Mouse (Mus musculus): ENCODE data around the gene Fuk. TPM values are rescaled to one million over a fixed set of nuclear protein-coding genes. Genes with fewer than 3 reads are reported as not detected.

Gene Fuk
- not detected in 2 replicates for polyA plus RNA-seq (2012; ENCODE audit: insufficient read depth, insufficient read length, low replicate concordance, missing spikeins)

DNA sequence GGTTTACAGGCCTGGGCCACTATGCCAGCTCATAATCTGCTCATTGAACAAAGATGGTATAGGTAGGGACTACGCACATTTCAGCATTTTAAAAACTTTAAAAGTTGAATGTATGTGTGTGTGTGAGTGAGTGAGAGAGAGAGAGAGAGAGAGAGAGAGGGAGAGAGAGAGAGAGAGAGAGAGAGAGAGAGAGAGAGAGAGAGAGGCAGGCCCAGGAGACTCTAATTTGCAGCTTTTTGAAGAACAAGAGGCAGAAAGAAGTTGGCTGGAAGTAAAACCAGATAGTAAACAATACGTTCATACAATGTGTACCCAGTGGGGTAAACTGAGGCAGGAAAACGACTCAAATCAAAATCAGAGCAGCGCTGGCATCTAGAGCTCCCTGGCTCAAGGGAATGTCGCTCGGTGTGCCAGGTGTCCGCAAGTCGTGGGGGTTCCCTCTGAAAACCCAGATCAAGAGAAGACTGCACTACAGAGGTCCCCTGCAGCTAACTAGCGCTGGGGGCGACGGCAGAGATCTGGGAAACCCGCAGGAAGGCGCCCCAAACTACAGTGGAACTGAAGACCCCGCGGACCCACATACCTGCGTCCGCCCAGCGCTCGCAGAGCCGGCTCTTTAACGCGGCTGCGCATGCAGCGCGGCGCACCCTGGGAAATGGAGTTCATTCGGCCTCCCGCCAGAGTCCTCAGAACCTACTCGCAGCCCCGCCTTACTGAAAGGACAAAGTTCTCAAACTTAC lies at the start of gene Fuk:
Gene Fuk (minus strand): TSS at position 650 of the 740 bp plus-strand sequence.
- Histone ChIP-seq H3K27ac (ENCODE audit: insufficient read depth, low read depth, low read length) (no peak within 1 kb of the TSS), H3K4me3 (ENCODE audit: insufficient read depth, low read depth, low read length) (peak within 1 kb of the TSS; percentile 99), H3K4me1 (ENCODE audit: control insufficient read depth, insufficient read depth, low read length) (peaks cover 2% of the 10 kb centered on the region; the same call in 1 of the 2 replicates)
- TF ChIP-seq CTCF (IDR thresholded peaks at IDR 0.05; ENCODE audit: insufficient read depth, low read depth, low read length) (no peak), POLR2A (IDR thresholded peaks at IDR 0.05; ENCODE audit: insufficient read depth, low read depth, low read length) (peak; percentile 88)
- 3% methylated on average over 30 of the region's 30 CpGs for WGBS

DNA sequence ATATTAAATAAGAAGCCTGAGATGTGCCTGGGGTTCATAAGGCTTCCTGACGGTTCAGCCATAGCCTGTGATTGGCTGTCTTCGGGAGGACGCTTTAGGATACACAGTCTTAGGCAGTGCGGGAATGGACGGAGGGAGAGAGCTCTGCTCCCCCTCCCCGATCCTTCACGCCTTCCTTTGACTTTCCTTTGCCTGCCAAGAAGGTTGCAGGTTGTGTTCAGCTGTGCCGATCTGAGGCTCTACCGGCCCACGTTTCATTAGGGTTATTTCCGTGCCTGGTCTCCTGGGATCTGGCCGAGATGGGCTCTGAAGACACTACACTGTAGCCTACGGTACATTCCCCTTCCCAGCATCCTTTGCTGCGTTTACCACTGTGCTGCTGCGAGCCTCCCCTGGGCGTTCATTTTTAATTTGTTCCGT lies 47.8 kb upstream of the Fuk start:
- TF ChIP-seq POLR2A (IDR thresholded peaks at IDR 0.05; ENCODE audit: insufficient read depth, low read depth, low read length), result no peak
- TF ChIP-seq CTCF (IDR thresholded peaks at IDR 0.05; ENCODE audit: insufficient read depth, low read depth, low read length), result no peak
- Histone ChIP-seq H3K27ac (ENCODE audit: insufficient read depth, low read depth, low read length) (no peak overlapping the region), H3K4me1 (ENCODE audit: control insufficient read depth, insufficient read depth, low read length) (peaks cover 7% of the 10 kb centered on the region), H3K4me3 (ENCODE audit: insufficient read depth, low read depth, low read length) (no peak overlapping the region)
- 71% methylated on average over 17 of the region's 17 CpGs for WGBS

DNA sequence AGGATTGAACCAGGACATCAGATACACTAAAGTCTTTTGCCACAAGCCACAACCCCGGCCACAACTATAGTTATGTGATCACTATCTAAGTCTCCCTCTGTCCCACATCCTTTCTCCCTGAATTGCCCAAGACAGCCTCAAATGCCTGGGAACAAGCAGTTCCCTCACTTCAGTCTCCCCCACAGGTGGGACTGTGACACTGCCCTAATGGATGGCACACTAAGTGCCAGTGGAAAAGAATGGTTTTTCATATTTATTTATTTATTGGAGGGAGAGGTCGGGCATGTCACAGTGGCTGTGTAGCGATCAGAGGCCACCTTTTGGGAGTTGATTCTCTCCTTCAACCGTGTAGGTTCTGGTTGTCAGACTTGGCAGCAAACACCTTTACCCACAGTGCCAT lies 43.4 kb upstream of the Fuk start:
- WGBS, result 79% methylated on average over 4 of the region's 4 CpGs
- Histone ChIP-seq H3K27ac (ENCODE audit: insufficient read depth, low read depth, low read length) (no peak overlapping the region), H3K4me1 (ENCODE audit: control insufficient read depth, insufficient read depth, low read length) (peaks cover 23% of the 10 kb centered on the region), H3K4me3 (ENCODE audit: insufficient read depth, low read depth, low read length) (no peak overlapping the region)
- TF ChIP-seq POLR2A (IDR thresholded peaks at IDR 0.05; ENCODE audit: insufficient read depth, low read depth, low read length) (no peak), CTCF (IDR thresholded peaks at IDR 0.05; ENCODE audit: insufficient read depth, low read depth, low read length) (no peak)

DNA sequence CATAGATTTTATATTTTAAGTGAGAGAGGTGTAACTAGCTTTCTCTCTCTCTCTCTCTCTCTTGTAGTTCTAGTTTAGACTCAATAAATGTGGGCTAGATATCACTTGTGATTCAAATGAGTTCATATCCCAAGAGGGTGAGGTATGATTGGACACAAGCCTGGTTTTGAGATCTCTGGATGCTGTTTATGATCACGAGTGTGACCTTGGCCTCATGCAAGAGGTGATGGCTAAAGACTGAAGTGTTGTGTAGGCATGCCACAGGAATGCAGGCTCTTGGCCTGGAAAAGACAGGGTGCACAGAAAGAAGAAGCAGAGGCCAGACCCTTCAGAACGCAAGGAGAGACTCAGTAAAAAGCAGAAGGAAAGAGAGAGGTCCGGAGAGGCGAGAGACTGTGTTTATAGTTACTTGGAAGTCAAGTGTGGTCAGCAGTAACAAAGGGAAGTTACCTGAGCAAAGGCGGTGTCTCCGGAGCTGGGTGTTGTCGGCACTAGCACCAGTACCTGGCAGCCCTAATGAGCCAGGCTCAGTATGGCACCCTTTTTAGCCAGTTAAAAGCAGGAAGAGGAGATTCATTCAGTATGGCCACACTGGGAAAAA lies 42.1 kb upstream of the Fuk start:
- no peak for TF ChIP-seq CTCF (IDR thresholded peaks at IDR 0.05; ENCODE audit: insufficient read depth, low read depth, low read length)
- no peak for TF ChIP-seq POLR2A (IDR thresholded peaks at IDR 0.05; ENCODE audit: insufficient read depth, low read depth, low read length)
- no peak overlapping the region for H3K27ac ChIP-seq (ENCODE audit: insufficient read depth, low read depth, low read length)
- WGBS, result 87% methylated on average over 7 of the region's 7 CpGs
- H3K4me1 ChIP-seq (ENCODE audit: control insufficient read depth, insufficient read depth, low read length), result peaks cover 18% of the 10 kb centered on the region
- H3K4me3 ChIP-seq (ENCODE audit: insufficient read depth, low read depth, low read length), result no peak overlapping the region

DNA sequence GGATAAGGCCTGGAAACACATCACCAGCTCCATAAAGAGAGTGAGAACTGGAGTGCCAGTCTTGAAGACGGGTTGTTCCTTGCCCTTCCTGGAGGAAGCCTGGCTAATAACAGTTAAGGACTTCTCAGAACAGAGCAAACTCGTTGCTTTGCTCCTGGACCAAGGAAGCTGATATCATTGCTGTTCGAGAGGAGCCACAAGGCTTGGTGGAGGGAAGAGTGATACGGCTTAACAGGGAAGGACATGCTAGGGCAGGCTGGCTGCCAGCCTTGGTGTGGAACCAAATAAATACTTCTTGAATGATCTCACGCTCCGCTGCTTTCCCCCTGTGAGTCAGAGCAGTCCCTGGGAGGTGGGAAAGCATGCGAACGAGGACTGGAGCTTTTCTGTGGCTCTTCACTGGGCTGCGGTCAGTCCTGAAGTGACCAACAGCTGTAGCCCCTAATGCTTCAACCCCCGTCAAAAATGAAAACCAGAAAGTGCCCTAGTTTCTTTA lies 39.2 kb upstream of the Fuk start:
- TF ChIP-seq CTCF (IDR thresholded peaks at IDR 0.05; ENCODE audit: insufficient read depth, low read depth, low read length), result no peak
- no peak for TF ChIP-seq POLR2A (IDR thresholded peaks at IDR 0.05; ENCODE audit: insufficient read depth, low read depth, low read length)
- WGBS, result 18% methylated on average over 10 of the region's 10 CpGs
- H3K27ac ChIP-seq (ENCODE audit: insufficient read depth, low read depth, low read length), result peak overlapping the region; percentile 35; the same call in 1 of the 2 replicates
- peaks cover 34% of the 10 kb centered on the region for H3K4me1 ChIP-seq (ENCODE audit: control insufficient read depth, insufficient read depth, low read length)
- H3K4me3 ChIP-seq (ENCODE audit: insufficient read depth, low read depth, low read length), result no peak overlapping the region

DNA sequence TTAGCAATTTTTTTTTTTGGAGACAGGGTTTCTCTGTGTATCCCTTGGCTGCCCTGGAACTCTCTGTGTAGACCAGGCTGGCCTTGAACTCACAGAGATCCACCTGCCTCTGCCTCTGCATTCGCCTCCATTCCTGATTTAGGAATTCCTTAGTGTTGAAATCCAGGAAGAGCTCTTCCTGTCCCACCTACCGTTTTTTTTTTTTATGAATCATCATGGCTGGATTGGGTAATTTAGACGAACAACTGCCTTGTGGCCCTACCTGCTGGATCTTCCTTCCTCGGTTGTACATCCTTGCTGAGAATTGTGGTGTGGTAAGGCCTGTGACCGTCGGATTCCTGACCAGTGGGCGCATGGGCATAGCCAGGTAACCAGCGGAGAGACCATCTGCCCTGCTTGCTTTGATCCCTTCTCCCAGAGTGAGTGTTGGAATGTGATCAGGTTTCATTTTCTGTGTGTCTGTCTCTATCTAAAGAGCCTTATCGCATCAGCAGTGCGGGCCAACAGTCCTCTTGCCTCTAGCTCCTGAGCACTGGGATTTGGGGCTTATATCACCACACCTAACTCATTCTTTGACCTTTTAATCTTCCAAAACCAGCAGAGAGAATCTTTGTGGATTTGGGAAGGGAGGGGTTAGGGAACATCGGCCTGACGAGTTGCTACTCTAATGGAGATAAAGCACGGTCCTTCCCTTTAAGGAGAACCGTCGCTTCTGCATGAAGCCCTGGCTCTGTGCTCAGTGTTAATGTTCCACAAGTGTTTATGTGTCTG lies 38.6 kb upstream of the Fuk start:
- Histone ChIP-seq H3K4me3 (ENCODE audit: insufficient read depth, low read depth, low read length) (no peak overlapping the region), H3K4me1 (ENCODE audit: control insufficient read depth, insufficient read depth, low read length) (peaks cover 35% of the 10 kb centered on the region), H3K27ac (ENCODE audit: insufficient read depth, low read depth, low read length) (peak overlapping the region; percentile 35; the same call in 1 of the 2 replicates)
- TF ChIP-seq POLR2A (IDR thresholded peaks at IDR 0.05; ENCODE audit: insufficient read depth, low read depth, low read length), result no peak
- no peak for TF ChIP-seq CTCF (IDR thresholded peaks at IDR 0.05; ENCODE audit: insufficient read depth, low read depth, low read length)
- WGBS, result 78% methylated on average over 15 of the region's 15 CpGs

DNA sequence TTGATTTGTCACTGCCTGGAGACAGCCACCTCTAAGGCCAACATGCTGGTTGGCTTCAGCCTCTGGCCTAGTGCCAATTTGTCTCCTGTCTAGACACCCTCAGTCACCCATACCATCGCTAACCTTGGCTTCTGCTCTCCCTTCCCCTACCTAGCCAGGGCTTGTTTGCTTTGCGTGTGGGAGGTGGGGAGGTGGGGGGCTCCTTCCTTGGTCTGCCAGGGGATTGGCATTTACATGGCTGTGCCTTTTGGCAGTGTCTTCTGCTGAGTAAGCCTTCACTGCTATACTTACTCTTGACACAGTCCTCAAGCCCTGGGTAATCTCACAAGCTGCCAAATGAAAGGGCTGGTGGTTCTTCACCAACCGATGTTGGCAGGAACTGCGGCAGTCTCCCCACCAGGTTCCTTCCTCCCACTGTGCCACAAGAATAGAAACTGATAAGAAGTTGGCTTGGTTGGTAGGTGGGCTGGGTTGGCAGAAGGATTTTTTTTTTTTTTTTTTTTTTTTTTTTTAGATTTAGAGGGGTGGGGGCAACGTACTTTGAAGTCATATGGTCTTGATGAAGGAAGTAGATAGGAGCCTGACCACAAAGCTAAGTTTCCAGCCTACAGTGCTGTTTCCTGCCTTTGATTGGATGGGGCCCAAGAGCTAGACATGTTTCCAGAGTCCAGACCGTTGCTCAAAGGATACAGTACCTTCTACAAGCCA lies 36.7 kb upstream of the Fuk start:
- Histone ChIP-seq H3K27ac (ENCODE audit: insufficient read depth, low read depth, low read length) (peak overlapping the region; percentile 78), H3K4me3 (ENCODE audit: insufficient read depth, low read depth, low read length) (no peak overlapping the region), H3K4me1 (ENCODE audit: control insufficient read depth, insufficient read depth, low read length) (peaks cover 35% of the 10 kb centered on the region)
- WGBS, result 21% methylated on average over 6 of the region's 6 CpGs
- TF ChIP-seq CTCF (IDR thresholded peaks at IDR 0.05; ENCODE audit: insufficient read depth, low read depth, low read length) (no peak), POLR2A (IDR thresholded peaks at IDR 0.05; ENCODE audit: insufficient read depth, low read depth, low read length) (no peak)

DNA sequence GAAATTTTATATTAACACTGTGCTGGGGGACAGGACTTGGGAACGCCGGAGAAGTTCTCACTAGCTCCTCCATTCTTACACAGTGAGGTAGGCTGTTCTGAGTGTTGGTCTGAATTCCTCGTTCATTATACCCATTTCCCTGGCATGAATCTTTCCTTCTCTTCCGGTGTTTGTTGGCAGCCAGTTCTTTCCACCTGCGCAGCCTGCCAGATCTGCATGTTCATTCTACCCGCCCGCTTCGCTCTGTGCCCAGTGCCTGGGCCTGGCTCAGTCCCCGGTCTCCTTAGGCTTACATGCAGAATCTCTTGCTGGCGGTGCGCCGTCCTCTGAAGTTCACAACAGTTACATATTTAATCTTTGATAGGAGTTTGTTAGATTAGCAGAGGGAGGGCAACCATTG lies 33.9 kb upstream of the Fuk start:
- 69% methylated on average over 12 of the region's 12 CpGs for WGBS

More for the DNA sequence above, 33.9 kb upstream of the Fuk start:
- TF ChIP-seq POLR2A (IDR thresholded peaks at IDR 0.05; ENCODE audit: insufficient read depth, low read depth, low read length), result no peak
- no peak for TF ChIP-seq CTCF (IDR thresholded peaks at IDR 0.05; ENCODE audit: insufficient read depth, low read depth, low read length)
- H3K4me3 ChIP-seq (ENCODE audit: insufficient read depth, low read depth, low read length), result no peak overlapping the region
- H3K27ac ChIP-seq (ENCODE audit: insufficient read depth, low read depth, low read length), result no peak overlapping the region
- H3K4me1 ChIP-seq (ENCODE audit: control insufficient read depth, insufficient read depth, low read length), result peaks cover 29% of the 10 kb centered on the region

Data from olfactory bulb, adult 2 months (tissue).